Mouse (Mus musculus) E14TG2a.4 (cell line): Measurements from ENCODE around the gene Bri3.

Experiments used
- CTCF ChIP-seq: conservative IDR thresholded peaks from 2 replicates; pipeline ENCODE4 v1.5.1; 2014; ENCODE audit warnings: low read length
- POU5F1 ChIP-seq: IDR thresholded peaks from 2 replicates; pipeline ENCODE4 v1.6.1; 2014; ENCODE audit warnings: low read length, borderline replicate concordance

- TF ChIP-seq CTCF (no peak), POU5F1 (no peak)
These were observed 167.5 kb downstream of the Bri3 start for GRCm38 (mm10) chr5:144411702-144412101.
